Mouse (Mus musculus): Measurements from ENCODE around the gene Kprp.

- TF ChIP-seq E2F4 (IDR thresholded peaks at IDR 0.05; ENCODE audit: insufficient read depth) (no peak), TCF12 (IDR thresholded peaks at IDR 0.05; ENCODE audit: insufficient read depth, poor library complexity, severe bottlenecking) (no peak), MAX (IDR thresholded peaks at IDR 0.05; ENCODE audit: low read depth) (no peak), TCF3 (IDR thresholded peaks at IDR 0.05; ENCODE audit: insufficient read length, low read depth) (no peak), USF1 (IDR thresholded peaks at IDR 0.05; ENCODE audit: low read depth) (no peak), POLR2A (IDR thresholded peaks at IDR 0.05; ENCODE audit: insufficient read length, low read depth) (no peak), MYOD1 (IDR thresholded peaks at IDR 0.05; ENCODE audit: control insufficient read depth in 1 of 3, insufficient read length in 2 of 3, low read depth in 2 of 3) (no peak), MYOG (IDR thresholded peaks at IDR 0.05; ENCODE audit: control insufficient read depth in 1 of 3, insufficient read depth in 1 of 3, insufficient read length in 2 of 3, low read depth in 2 of 3) (no peak), POLR2AphosphoS2 (IDR thresholded peaks at IDR 0.05; ENCODE audit: insufficient read length, low read depth) (no peak), CEBPB (IDR thresholded peaks at IDR 0.05; ENCODE audit: insufficient read depth, poor library complexity, severe bottlenecking) (no peak), REST (IDR thresholded peaks at IDR 0.05; ENCODE audit: insufficient read depth, insufficient read length) (no peak)
Measured at GRCm38 (mm10) chr3:92778799-92779198, 48.2 kb downstream of the Kprp start, which contains the start of gene Lce1i.

All from myocyte (in vitro differentiated cells).